Mouse (Mus musculus) stomach, embryonic 14.5 days (tissue): ENCODE results near the gene Zscan22. TPM values are rescaled to one million over a fixed set of nuclear protein-coding genes. Genes with fewer than 3 reads are reported as not detected.
"Not testable (repeated sequence)": the region's sequence is repeated elsewhere in the genome, so short reads cannot be mapped to it uniquely, and the experiment has no call there.

Experiments used
- ATAC-seq: fragments of 200-750 bp; cut with Nextera tagmentation; 2 replicates; pipeline ENCODE4 v1.8.0; 2017; ENCODE audit warnings: low read depth, moderate TSS enrichment; ENCODE audit not compliant: insufficient number of reproducible peaks, insufficient read depth, low FRiP score
- H3K27ac ChIP-seq: fragments of 300-500 bp; sonication (generic); 2 replicates; pipeline ENCODE4 v1.5.1; 2014; ENCODE audit warnings: mild to moderate bottlenecking, low read length, moderate library complexity, mixed read lengths
- H3K27me3 ChIP-seq: fragments of 300-500 bp; sonication (generic); 2 replicates; pipeline ENCODE4 v1.6.1; 2014; ENCODE audit warnings: low read length, control low read depth, mixed read lengths; ENCODE audit not compliant: control insufficient read depth, insufficient read depth
- H3K36me3 ChIP-seq: fragments of 300-500 bp; sonication (generic); 2 replicates; pipeline ENCODE4 v1.6.1; 2014; ENCODE audit warnings: mild to moderate bottlenecking, control low read depth, low read length, moderate library complexity, mixed read lengths; ENCODE audit not compliant: control insufficient read depth, insufficient read depth
- H3K4me1 ChIP-seq: fragments of 300-500 bp; sonication (generic); 2 replicates; pipeline ENCODE4 v1.6.1; 2014; ENCODE audit warnings: low read length, control low read depth, mixed read lengths; ENCODE audit not compliant: control insufficient read depth, insufficient read depth
- H3K4me2 ChIP-seq: fragments of 300-500 bp; sonication (generic); replicated peaks from 2 replicates; pipeline ENCODE4 v1.6.1; 2014; ENCODE audit warnings: low read depth, low read length, control low read depth
- H3K4me3 ChIP-seq: fragments of 300-500 bp; sonication (generic); 2 replicates; pipeline ENCODE4 v1.5.1; 2014; ENCODE audit warnings: low read depth, low read length, control low read depth
- H3K9ac ChIP-seq: fragments of 300-500 bp; sonication (generic); replicated peaks from 2 replicates; pipeline ENCODE4 v1.6.1; 2014; ENCODE audit warnings: low read depth, mild to moderate bottlenecking, control low read depth, low read length, moderate library complexity, mixed read lengths
- H3K9me3 ChIP-seq: fragments of 300-500 bp; sonication (generic); 2 replicates; pipeline ENCODE4 v1.6.1; 2016; ENCODE audit warnings: low read depth, low read length, control low read depth; ENCODE audit not compliant: control insufficient read depth
- WGBS: fragments of 180-500 bp; shearing (Covaris S2); extraction: QIAGEN DNeasy Blood & Tissue Kit; methylation state at CpG from one replicate; pipeline ENCODE4 v1.1.7; 2014; 5-methylcytosine and 5-hydroxymethylcytosine counted together
- polyA plus RNA-seq: library from polyadenylated mRNA; unstranded; fragments of >200 nt; fragmentation: Nextera tagmentation; extraction: Ambion mirVana; gene quantifications from 2 replicates; pipeline ENCODE4 v1.2.1, GENCODE M21; 2014

The Zscan22 gene
- polyA plus RNA-seq, result 22.4 and 23.0 TPM in 2 replicates

DNA sequence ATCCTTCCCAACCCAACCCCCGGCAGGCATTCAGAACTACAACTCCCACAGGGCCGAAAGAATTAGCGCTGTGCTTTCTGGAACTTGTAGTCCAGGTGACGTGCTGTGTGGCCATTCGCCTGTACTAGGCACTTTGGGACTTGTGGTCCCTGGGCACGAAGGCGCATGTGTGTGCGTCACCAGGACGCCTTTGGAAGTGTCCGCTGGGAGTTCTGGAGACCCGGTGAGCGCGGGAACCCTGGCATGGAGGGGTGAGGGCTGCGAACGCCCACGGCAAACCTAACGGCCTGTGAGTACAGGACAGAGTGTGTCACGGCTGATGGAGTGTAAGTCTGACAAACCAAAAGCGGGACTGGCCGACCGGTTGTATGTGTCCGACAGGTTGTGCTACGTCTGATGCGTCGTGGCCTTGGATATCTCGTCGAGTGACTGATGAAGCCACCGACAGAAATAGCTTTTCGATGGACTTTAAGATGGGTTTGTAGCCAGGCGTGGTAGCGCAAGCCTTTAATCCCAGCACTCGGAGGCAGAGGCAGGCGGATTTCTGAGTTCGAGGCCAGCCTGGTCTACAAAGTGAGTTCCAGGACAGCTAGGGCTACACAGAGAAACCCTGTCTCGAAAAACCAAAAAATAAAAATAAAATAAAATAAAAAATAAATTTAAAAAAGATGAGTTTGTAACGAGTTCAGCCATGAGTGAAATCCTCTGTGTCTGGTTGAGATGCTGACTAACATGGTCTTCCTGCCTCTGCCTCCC, at the start of gene Zscan22:
Gene Zscan22 (plus strand): TSS at position 161 of the 756 bp plus-strand sequence.
- H3K4me1 ChIP-seq, result peaks cover 5% of the 10 kb centered on the region; the same call in 1 of the 2 replicates
- H3K36me3 ChIP-seq, result peaks cover 4% of the 10 kb centered on the region; the same call in 1 of the 2 replicates
- WGBS, result 7% methylated on average over 36 of the region's 36 CpGs
- peak within 1 kb of the TSS; percentile 76 for H3K4me3 ChIP-seq
- H3K27ac ChIP-seq, result no peak within 1 kb of the TSS; the same call in 1 of the 2 replicates
- H3K27me3 ChIP-seq, result no peaks in the 10 kb centered on the region
- H3K9me3 ChIP-seq, result no peaks in the 10 kb centered on the region
- peak; percentile 99 for ATAC-seq
- H3K4me2 ChIP-seq, result peak within 1 kb of the TSS; percentile 50
- peak within 1 kb of the TSS; percentile 38; the same call in 1 of the 2 replicates for H3K9ac ChIP-seq

DNA sequence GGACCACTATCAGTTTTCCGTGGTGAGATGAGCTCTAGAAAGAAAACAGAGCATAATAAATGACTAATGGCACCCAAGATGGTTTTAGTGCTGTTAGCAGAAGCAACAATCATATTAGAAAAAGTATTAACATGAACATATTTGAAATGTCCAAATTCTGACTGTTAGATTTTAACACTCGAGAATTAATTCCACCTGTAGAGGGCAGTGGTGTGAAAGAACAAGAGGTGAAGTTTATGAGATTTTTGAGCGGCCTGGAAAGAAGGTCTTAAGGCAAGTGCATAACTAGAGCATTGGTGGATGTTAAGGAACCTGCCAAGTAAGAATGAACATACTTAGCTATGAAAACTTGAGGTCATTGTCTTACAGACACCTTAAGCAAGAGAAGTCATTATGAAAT, 23.3 kb upstream of the Zscan22 start:
- 24% methylated on average over 3 of the region's 3 CpGs for WGBS
- no peaks in the 10 kb centered on the region for H3K27me3 ChIP-seq
- H3K27ac ChIP-seq, result no peak overlapping the region
- no peak for ATAC-seq
- H3K9me3 ChIP-seq, result peaks cover 1% of the 10 kb centered on the region; the same call in 1 of the 2 replicates
- H3K36me3 ChIP-seq, result no peaks in the 10 kb centered on the region
- H3K4me3 ChIP-seq, result no peak overlapping the region
- no peak overlapping the region for H3K4me2 ChIP-seq
- no peaks in the 10 kb centered on the region for H3K4me1 ChIP-seq
- H3K9ac ChIP-seq, result no peak overlapping the region

DNA sequence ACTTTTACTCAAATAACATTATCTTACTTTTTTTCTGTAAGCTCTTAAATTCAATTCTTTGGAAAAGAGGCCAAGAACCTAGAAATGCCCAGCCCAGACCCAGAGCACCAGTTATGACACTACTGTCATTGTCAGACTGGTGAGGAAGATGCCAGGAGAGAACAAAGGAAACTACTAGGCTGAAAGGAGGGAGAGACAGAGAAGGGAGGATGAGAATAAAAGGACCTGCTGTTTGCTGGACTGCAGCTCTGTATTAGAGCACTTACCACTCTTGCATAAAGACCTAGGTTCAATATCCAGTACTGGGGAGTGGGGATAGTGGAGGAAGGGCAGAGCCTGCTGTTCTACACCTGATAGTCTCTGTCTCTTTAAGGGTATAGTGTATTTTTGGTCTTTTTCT, 17.6 kb upstream of the Zscan22 start:
- Histone ChIP-seq H3K4me1 (peaks cover 7% of the 10 kb centered on the region; the same call in 1 of the 2 replicates), H3K9me3 (no peaks in the 10 kb centered on the region), H3K27ac (no peak overlapping the region), H3K4me3 (no peak overlapping the region), H3K36me3 (no peaks in the 10 kb centered on the region), H3K9ac (no peak overlapping the region), H3K27me3 (no peaks in the 10 kb centered on the region), H3K4me2 (no peak overlapping the region)
- ATAC-seq, result no peak

DNA sequence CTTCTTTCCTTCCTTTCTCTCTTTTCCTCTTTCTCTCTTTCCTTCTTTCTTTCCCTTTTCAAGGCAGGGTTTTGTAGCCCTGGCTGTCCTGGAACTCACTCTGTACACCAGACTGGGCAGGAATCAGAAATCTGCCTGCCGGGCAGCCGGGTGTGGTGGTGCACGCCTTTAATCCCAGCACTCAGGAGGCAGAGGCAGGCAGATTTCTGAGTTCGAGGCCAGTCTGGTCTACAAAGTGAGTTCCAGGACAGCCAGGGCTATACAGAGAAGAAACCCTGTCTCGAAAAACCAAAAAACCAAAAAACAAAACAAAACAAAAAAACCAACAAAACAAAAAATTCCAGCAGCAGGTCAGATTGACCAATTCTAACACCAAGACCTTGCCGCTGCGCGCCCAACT, 17.1 kb upstream of the Zscan22 start:
- not testable (repeated sequence) for H3K27ac ChIP-seq, ATAC-seq, H3K4me1 ChIP-seq, H3K9me3 ChIP-seq, H3K36me3 ChIP-seq, H3K9ac ChIP-seq, H3K27me3 ChIP-seq
- WGBS, result 50% methylated on average over 8 of the region's 8 CpGs
- Histone ChIP-seq H3K4me3 (peak overlapping the region; percentile 74), H3K4me2 (peak overlapping the region; percentile 43; the same call in 1 of the 2 replicates)

DNA sequence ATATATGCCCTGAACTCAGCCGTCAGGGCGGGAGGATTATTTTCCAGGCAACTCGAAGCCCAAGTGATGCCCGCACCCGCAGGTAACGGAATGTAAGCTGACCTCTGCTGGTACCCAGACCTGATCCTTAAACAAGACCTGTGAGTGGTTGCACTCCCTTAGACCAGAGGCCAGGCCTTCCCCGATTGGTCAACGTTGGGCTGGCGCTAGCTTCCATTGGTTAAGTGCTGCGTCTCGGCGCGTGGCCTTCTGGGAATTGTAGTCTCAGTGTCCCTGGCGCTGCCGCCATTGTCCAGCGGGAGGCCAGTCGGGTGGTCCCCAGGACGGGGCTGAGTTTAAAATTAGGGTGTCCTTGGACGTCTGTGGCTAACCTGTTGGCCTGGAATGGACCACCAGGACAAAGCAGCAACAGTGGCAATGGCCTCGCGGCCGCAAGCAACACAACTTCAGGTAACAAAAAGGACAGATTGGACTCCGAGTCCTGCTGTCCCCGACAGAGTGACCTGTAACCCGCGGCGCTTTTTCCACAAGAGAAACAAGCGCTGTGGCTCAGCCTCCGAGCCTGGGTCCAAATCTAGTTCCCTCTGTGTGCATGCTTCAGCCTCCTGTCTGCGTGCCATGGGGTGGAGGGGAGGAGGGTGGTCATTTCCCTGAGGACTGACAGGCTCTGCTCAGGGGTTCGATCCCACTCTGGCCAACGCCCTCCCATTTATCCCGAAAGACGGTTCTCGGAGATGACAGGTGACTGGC, 16.5 kb upstream of the Zscan22 start, which contains the start of gene Zfp128:
Gene Zfp128 (plus strand): TSS at position 267 of the 750 bp plus-strand sequence.
- Histone ChIP-seq H3K4me2 (peak within 1 kb of the TSS; percentile 88), H3K4me3 (peak within 1 kb of the TSS; percentile 74), H3K4me1 (peaks cover 7% of the 10 kb centered on the region; the same call in 1 of the 2 replicates), H3K27ac (no peak within 1 kb of the TSS), H3K27me3 (no peaks in the 10 kb centered on the region), H3K9me3 (no peaks in the 10 kb centered on the region), H3K9ac (peak within 1 kb of the TSS; percentile 63), H3K36me3 (peaks cover 9% of the 10 kb centered on the region)
- ATAC-seq, result peak; percentile 100
- under 1% methylated on average over 35 of the region's 35 CpGs for WGBS

DNA sequence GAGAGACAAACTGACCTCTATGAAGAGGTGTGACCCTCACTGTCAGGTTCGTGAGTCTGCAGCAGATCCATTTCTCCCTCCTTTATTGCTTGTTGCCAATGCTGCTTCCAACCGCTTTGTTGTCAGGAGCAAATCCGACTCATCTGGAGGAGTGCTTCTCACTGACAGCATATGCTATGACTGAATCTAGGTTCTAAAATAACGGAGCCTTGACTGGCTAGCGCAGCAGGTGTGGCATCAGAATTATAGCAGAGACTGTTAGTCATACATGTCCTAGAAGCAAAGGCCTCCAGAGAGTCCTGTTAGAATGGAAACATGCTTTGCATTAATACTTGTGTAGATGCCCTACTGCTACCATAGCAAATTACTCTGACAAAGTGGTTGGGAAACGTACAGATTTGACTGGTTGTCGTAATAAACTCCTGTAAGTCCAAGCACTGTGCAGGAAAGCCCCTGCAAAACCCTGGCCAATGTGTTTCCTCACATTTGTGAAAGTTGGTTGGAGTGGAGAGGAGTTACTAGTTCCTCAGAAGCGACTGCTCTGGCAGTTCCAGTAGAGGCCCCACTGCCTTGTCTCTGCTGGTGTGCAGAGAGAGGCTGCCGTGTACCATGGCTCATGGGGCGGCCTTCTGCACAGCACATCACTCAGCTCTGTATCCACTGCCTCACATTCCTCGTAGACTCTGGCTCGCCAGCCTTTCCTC, 10.9 kb upstream of the Zscan22 start:
- 91% methylated on average over 12 of the region's 12 CpGs for WGBS

DNA sequence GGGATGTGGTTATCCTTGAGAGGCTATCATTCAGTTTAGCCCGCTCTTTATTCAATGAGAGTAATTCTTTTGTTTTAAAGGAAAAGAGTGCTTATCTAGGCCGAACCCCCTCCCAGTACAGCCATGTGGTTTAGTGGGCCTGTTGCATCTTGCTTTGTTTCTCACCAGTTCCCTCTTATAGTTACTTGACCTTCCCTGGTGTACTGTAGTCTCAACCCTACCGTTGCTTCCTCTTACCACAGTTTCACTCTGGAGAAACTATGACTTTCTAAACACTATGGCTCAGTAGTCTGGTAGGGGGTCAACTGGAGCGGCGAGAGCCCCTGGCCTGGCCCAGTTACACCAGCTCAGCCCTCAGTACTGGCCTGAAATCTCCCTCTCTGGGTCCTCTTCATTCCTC, 10.0 kb upstream of the Zscan22 start:
- no peak overlapping the region for H3K4me3 ChIP-seq
- 93% methylated on average over 5 of the region's 5 CpGs for WGBS
- peaks cover 37% of the 10 kb centered on the region for H3K36me3 ChIP-seq
- no peak overlapping the region for H3K9ac ChIP-seq
- H3K9me3 ChIP-seq, result no peaks in the 10 kb centered on the region
- H3K4me1 ChIP-seq, result no peaks in the 10 kb centered on the region
- no peak for ATAC-seq
- no peaks in the 10 kb centered on the region for H3K27me3 ChIP-seq
- no peak overlapping the region for H3K4me2 ChIP-seq
- H3K27ac ChIP-seq, result no peak overlapping the region

More for the DNA sequence above, 10.9 kb upstream of the Zscan22 start:
- Histone ChIP-seq H3K9me3 (no peaks in the 10 kb centered on the region), H3K9ac (no peak overlapping the region), H3K4me1 (peaks cover 4% of the 10 kb centered on the region; the same call in 1 of the 2 replicates), H3K27me3 (no peaks in the 10 kb centered on the region), H3K4me2 (no peak overlapping the region), H3K27ac (no peak overlapping the region), H3K4me3 (no peak overlapping the region), H3K36me3 (peaks cover 37% of the 10 kb centered on the region)
- no peak for ATAC-seq

DNA sequence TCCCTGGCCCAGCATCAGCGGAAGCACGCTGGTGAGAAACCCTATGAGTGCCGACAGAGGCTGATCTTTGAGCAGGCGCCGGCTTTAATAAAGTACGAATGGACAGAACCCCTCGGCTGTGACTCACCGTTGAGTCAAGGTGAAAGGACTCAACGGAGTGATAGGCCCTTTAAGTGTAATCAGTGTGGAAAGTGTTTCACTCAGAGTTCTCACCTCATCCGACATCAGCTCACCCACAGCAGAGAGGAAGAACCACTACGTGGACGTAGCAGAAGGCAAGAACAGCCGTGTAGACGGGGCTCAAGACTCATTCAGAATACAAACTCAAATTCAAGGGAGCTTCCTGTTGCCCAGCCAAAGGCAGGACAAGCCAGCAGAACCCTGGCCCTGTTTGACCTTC, 6.7 kb upstream of the Zscan22 start:
- Histone ChIP-seq H3K27me3 (no peaks in the 10 kb centered on the region), H3K36me3 (peaks cover 30% of the 10 kb centered on the region), H3K4me1 (no peaks in the 10 kb centered on the region), H3K4me3 (no peak overlapping the region), H3K9ac (no peak overlapping the region), H3K27ac (no peak overlapping the region), H3K4me2 (no peak overlapping the region), H3K9me3 (no peaks in the 10 kb centered on the region)
- 91% methylated on average over 14 of the region's 14 CpGs for WGBS
- no peak for ATAC-seq
